Mouse (Mus musculus): ENCODE results near the gene Lima1. TPM values are rescaled to one million over a fixed set of nuclear protein-coding genes. Genes with fewer than 3 reads are reported as not detected.

Gene Lima1
- polyA plus RNA-seq, 1 experiment from 2014 or later, result 12.9 TPM

GRCm38 (mm10) chr15:99768761-99769160, 106.5 kb downstream of the Lima1 start:
- ATAC-seq, result no peak
- 97% methylated on average over 1 of the region's 1 CpGs for WGBS
- H3K4me2 ChIP-seq (ENCODE audit: low read length), result no peak overlapping the region

DNA sequence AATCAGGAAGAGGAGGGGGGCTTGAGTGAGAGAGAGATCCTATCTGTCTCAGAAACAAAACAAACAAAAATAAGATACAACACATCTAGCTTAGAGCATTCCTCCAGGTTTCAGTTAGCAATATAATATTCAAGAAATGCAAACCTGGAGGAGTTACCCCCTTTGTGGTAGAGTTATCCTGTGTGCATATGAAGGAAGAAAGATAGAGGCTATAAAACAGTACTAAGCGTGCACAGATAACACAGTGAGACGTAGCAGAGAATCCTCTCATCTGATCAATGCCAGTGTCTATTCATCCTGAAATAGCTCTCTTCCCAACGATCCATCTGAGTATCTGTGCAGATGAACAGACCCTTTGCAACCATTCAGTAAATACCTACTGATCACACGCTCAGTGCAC, 107.8 kb downstream of the Lima1 start:
- H3K4me3 ChIP-seq (ENCODE audit: low read length), result no peak overlapping the region
- no peak overlapping the region for H3K27ac ChIP-seq (ENCODE audit: low read depth, low read length)
- H3K9me3 ChIP-seq (ENCODE audit: control insufficient read depth, low read length), result no peaks in the 10 kb centered on the region
- no peak for ATAC-seq
- H3K4me2 ChIP-seq (ENCODE audit: low read length), result no peak overlapping the region
- peaks cover 11% of the 10 kb centered on the region for H3K4me1 ChIP-seq (ENCODE audit: control insufficient read depth, insufficient read depth, low read depth, low read length)
- no peaks in the 10 kb centered on the region for H3K36me3 ChIP-seq (ENCODE audit: control insufficient read depth, insufficient read depth, low read length)
- no peaks in the 10 kb centered on the region for H3K27me3 ChIP-seq (replicated peaks; ENCODE audit: control insufficient read depth, insufficient read depth, low read length)
- no peak overlapping the region for H3K9ac ChIP-seq (ENCODE audit: low read depth, low read length)
- 87% methylated on average over 4 of the region's 4 CpGs for WGBS

More at GRCm38 (mm10) chr15:99768761-99769160, 106.5 kb downstream of the Lima1 start:
- Histone ChIP-seq H3K4me1 (ENCODE audit: control insufficient read depth, insufficient read depth, low read depth, low read length) (peaks cover 11% of the 10 kb centered on the region), H3K27ac (ENCODE audit: low read depth, low read length) (no peak overlapping the region), H3K27me3 (replicated peaks; ENCODE audit: control insufficient read depth, insufficient read depth, low read length) (no peaks in the 10 kb centered on the region), H3K9ac (ENCODE audit: low read depth, low read length) (no peak overlapping the region), H3K36me3 (ENCODE audit: control insufficient read depth, insufficient read depth, low read length) (no peaks in the 10 kb centered on the region), H3K4me3 (ENCODE audit: low read length) (no peak overlapping the region), H3K9me3 (ENCODE audit: control insufficient read depth, low read length) (no peaks in the 10 kb centered on the region)

DNA sequence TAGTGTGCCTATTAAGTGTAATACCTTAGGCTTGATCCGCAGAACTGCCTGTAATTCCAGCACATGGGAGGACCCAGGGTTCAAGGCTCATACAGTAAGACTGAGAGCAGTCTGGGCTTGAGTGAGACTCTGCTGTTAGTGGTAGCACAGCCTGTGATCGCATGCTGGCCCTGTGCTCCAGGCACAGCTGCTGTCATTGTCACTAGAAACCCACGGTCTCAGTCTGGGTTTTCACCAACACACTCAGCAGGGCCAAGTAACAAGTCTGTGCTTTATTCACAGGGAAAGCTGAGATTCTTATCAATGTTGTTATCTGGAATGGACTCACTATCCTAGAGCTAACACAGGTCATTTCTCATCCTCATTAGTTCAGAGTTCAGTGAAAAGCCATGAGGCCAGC, 121.1 kb downstream of the Lima1 start:
- Histone ChIP-seq H3K9ac (ENCODE audit: low read depth, low read length) (no peak overlapping the region), H3K4me2 (ENCODE audit: low read length) (no peak overlapping the region), H3K4me3 (ENCODE audit: low read length) (no peak overlapping the region), H3K27ac (ENCODE audit: low read depth, low read length) (no peak overlapping the region), H3K27me3 (replicated peaks; ENCODE audit: control insufficient read depth, insufficient read depth, low read length) (no peaks in the 10 kb centered on the region), H3K9me3 (ENCODE audit: control insufficient read depth, low read length) (peaks cover 4% of the 10 kb centered on the region; the same call in 1 of the 2 replicates), H3K4me1 (ENCODE audit: control insufficient read depth, insufficient read depth, low read depth, low read length) (no peaks in the 10 kb centered on the region), H3K36me3 (ENCODE audit: control insufficient read depth, insufficient read depth, low read length) (no peaks in the 10 kb centered on the region; the same call in 1 of the 2 replicates)
- 66% methylated on average over 3 of the region's 3 CpGs for WGBS
- ATAC-seq, result no peak

DNA sequence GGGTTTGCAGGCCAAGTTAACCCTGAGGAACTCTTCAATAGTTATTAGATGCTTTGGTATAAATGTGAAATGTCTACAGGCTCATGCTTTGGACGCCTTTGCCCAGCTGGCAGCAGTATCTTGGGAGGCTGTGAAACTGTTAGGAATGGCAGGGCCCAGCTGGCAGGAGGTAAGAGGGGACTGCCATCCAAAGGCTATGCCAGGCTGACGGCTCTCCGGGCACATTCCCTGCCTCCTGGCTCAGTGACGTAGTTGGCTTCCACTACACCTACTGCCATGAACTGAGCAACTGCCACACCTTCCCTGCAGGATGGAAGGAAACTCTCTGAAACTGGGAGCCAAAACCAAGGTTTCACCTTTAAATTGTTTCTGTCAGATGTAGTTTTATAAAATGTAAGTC, 135.0 kb downstream of the Lima1 start:
- H3K9me3 ChIP-seq (ENCODE audit: control insufficient read depth, low read length), result no peaks in the 10 kb centered on the region
- no peak overlapping the region for H3K9ac ChIP-seq (ENCODE audit: low read depth, low read length)
- H3K4me2 ChIP-seq (ENCODE audit: low read length), result no peak overlapping the region
- H3K27ac ChIP-seq (ENCODE audit: low read depth, low read length), result no peak overlapping the region
- peaks cover 45% of the 10 kb centered on the region for H3K36me3 ChIP-seq (ENCODE audit: control insufficient read depth, insufficient read depth, low read length)
- no peaks in the 10 kb centered on the region for H3K27me3 ChIP-seq (replicated peaks; ENCODE audit: control insufficient read depth, insufficient read depth, low read length)
- WGBS, result 95% methylated on average over 4 of the region's 4 CpGs
- no peak overlapping the region for H3K4me3 ChIP-seq (ENCODE audit: low read length)
- no peaks in the 10 kb centered on the region for H3K4me1 ChIP-seq (ENCODE audit: control insufficient read depth, insufficient read depth, low read depth, low read length)
- no peak for ATAC-seq

DNA sequence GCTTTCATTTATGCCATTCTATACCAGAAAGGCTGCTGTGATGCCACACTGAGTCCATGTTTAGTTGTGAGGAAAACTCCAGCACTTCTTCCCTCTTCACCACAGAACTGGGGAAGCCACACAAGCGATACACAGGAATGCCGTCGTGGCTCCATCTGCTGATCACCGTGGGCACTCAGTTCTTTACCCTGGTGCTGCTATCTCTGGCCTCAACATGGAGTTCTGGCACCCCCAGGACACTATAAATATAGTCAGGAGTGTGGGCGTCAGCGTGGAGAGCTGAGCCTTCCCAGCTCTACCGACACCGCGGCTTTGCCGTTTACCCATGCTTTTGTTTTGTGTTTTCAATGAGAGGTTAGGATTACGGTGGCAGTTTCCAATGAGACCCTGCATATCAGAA, 138.6 kb downstream of the Lima1 start:
- 93% methylated on average over 11 of the region's 11 CpGs for WGBS
- peaks cover 38% of the 10 kb centered on the region for H3K36me3 ChIP-seq (ENCODE audit: control insufficient read depth, insufficient read depth, low read length)

DNA sequence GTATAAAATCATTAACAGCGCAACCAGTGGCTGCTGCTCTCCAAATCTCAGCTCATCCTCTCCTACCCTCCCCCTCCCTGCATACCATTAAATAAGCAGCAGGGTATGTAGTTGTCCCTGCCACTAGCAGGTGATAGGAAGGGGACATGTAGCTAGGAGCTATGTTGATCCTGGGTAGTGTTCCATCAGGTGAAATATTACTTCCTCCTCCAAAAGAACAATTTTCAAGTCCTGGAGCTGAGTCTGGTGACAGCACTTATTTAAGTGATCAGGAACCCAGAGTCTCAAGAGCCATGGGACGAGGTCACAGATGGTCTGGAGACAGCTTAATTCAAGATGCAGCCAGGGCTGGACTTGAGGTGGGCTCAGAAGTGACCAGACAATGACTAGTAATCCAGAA, 139.6 kb downstream of the Lima1 start:
- Histone ChIP-seq H3K36me3 (ENCODE audit: control insufficient read depth, insufficient read depth, low read length) (peaks cover 33% of the 10 kb centered on the region), H3K9ac (ENCODE audit: low read depth, low read length) (no peak overlapping the region), H3K9me3 (ENCODE audit: control insufficient read depth, low read length) (no peaks in the 10 kb centered on the region), H3K27me3 (replicated peaks; ENCODE audit: control insufficient read depth, insufficient read depth, low read length) (no peaks in the 10 kb centered on the region), H3K4me2 (ENCODE audit: low read length) (no peak overlapping the region), H3K27ac (ENCODE audit: low read depth, low read length) (no peak overlapping the region), H3K4me1 (ENCODE audit: control insufficient read depth, insufficient read depth, low read depth, low read length) (no peaks in the 10 kb centered on the region), H3K4me3 (ENCODE audit: low read length) (no peak overlapping the region)
- no peak for ATAC-seq
- WGBS, result 89% methylated on average over 2 of the region's 2 CpGs

More for the DNA sequence above, 138.6 kb downstream of the Lima1 start:
- Histone ChIP-seq H3K4me1 (ENCODE audit: control insufficient read depth, insufficient read depth, low read depth, low read length) (no peaks in the 10 kb centered on the region), H3K27ac (ENCODE audit: low read depth, low read length) (no peak overlapping the region), H3K4me3 (ENCODE audit: low read length) (no peak overlapping the region), H3K4me2 (ENCODE audit: low read length) (no peak overlapping the region), H3K9me3 (ENCODE audit: control insufficient read depth, low read length) (no peaks in the 10 kb centered on the region), H3K27me3 (replicated peaks; ENCODE audit: control insufficient read depth, insufficient read depth, low read length) (no peaks in the 10 kb centered on the region), H3K9ac (ENCODE audit: low read depth, low read length) (no peak overlapping the region)
- ATAC-seq, result no peak

DNA sequence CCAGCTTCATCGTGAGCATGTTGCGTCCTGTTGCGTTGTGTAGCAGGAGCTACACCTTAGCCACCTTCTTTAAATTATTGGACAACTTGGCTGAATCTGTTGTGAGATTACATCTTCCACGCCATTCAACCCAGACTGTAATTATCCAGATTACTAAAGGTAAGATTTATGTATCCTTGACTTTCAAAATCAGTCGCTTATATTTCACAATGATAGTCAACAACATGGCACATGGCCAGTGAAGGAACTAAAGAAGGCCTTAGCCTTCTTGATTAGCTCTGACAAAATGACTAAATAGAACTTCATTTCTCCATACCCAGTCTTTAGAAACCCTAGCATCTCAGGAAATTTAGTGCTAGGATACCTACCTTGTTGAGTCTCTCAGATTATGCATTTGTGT, 142.1 kb downstream of the Lima1 start:
- Histone ChIP-seq H3K4me3 (ENCODE audit: low read length) (no peak overlapping the region), H3K9me3 (ENCODE audit: control insufficient read depth, low read length) (no peaks in the 10 kb centered on the region), H3K36me3 (ENCODE audit: control insufficient read depth, insufficient read depth, low read length) (peaks cover 28% of the 10 kb centered on the region), H3K4me2 (ENCODE audit: low read length) (no peak overlapping the region), H3K4me1 (ENCODE audit: control insufficient read depth, insufficient read depth, low read depth, low read length) (no peaks in the 10 kb centered on the region), H3K27me3 (replicated peaks; ENCODE audit: control insufficient read depth, insufficient read depth, low read length) (no peaks in the 10 kb centered on the region), H3K9ac (ENCODE audit: low read depth, low read length) (no peak overlapping the region), H3K27ac (ENCODE audit: low read depth, low read length) (no peak overlapping the region)
- ATAC-seq, result no peak
- WGBS, result 95% methylated on average over 5 of the region's 5 CpGs

DNA sequence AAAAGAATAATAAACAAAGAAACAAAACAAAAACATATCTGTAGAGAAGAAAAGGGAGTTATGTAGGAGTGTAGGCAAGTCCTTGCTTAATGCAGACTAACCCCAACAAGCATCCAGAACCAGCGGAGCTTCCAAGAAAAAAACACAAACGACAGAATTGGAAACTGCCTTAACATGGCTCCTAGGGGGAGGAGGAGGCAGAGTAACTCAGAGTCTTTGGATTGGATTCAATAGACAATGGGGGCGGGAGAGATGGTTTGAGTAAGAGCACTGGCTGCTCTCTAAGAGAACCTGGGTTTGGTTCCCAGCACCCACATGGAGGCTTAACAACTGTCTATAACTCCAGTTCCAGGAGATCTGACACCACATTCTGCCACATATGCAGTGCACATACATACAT, 143.6 kb downstream of the Lima1 start:
- Histone ChIP-seq H3K4me1 (ENCODE audit: control insufficient read depth, insufficient read depth, low read depth, low read length) (peaks cover 1% of the 10 kb centered on the region), H3K9me3 (ENCODE audit: control insufficient read depth, low read length) (no peaks in the 10 kb centered on the region), H3K4me3 (ENCODE audit: low read length) (no peak overlapping the region), H3K4me2 (ENCODE audit: low read length) (no peak overlapping the region), H3K27me3 (replicated peaks; ENCODE audit: control insufficient read depth, insufficient read depth, low read length) (no peaks in the 10 kb centered on the region), H3K36me3 (ENCODE audit: control insufficient read depth, insufficient read depth, low read length) (peaks cover 27% of the 10 kb centered on the region), H3K27ac (ENCODE audit: low read depth, low read length) (no peak overlapping the region), H3K9ac (ENCODE audit: low read depth, low read length) (no peak overlapping the region)
- 95% methylated on average over 3 of the region's 3 CpGs for WGBS
- ATAC-seq, result no peak

GRCm38 (mm10) chr15:99731167-99731566, 144.1 kb downstream of the Lima1 start:
- 100% methylated on average over 2 of the region's 2 CpGs for WGBS
- no peaks in the 10 kb centered on the region for H3K9me3 ChIP-seq (ENCODE audit: control insufficient read depth, low read length)
- no peak for ATAC-seq
- no peak overlapping the region for H3K4me2 ChIP-seq (ENCODE audit: low read length)
- no peak overlapping the region for H3K9ac ChIP-seq (ENCODE audit: low read depth, low read length)
- peaks cover 6% of the 10 kb centered on the region for H3K4me1 ChIP-seq (ENCODE audit: control insufficient read depth, insufficient read depth, low read depth, low read length)
- peaks cover 22% of the 10 kb centered on the region for H3K36me3 ChIP-seq (ENCODE audit: control insufficient read depth, insufficient read depth, low read length)
- H3K27me3 ChIP-seq (replicated peaks; ENCODE audit: control insufficient read depth, insufficient read depth, low read length), result no peaks in the 10 kb centered on the region
- no peak overlapping the region for H3K4me3 ChIP-seq (ENCODE audit: low read length)
- H3K27ac ChIP-seq (ENCODE audit: low read depth, low read length), result no peak overlapping the region

Data from hindbrain, embryonic 16.5 days (tissue).